Mouse (Mus musculus): Measurements from ENCODE around the gene Slc30a2.

DNA sequence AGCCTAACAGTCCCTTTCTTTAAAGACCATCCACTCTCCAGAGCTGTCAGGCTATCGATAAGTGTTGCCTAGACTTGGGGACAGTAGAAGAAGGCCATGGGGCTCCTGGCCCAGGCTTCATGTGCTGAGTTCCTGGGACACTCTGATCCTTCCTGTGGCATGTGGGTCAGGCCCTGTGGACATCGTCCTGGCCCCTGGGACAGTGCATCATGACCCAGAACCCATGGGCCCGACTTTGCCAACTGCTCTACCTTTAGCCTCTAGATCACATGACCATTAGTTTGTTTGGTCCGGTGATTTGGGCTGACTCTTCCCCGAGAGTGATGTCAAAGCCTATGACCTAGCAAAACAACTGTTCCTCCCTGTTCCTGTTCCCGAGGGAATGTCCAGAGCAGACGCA lies 32.9 kb upstream of the Slc30a2 start:
- no peak for TF ChIP-seq GATA1 (IDR thresholded peaks at IDR 0.05; ENCODE audit: borderline replicate concordance, low read length)
- TF ChIP-seq FLI1 (IDR thresholded peaks at IDR 0.05; ENCODE audit: low read length): no peak
